Mouse (Mus musculus) spleen, adult 2 months (tissue): ENCODE measurements at regions not wholly inside any gene's neighbourhood (a gene's known extent, or its start where the extent isn't known, plus 50 kb on each side); places are given as distances from the start of the nearest gene placed in this dataset.

Experiments used
- DNase-seq, 2 experiments: peaks; one replicate each; pipeline versions ENCODE4 v3.0.0 to v3.0.0-alpha.2; 2012 to 2021; ENCODE audit warnings: low spot score in 2 of 2, low read depth in 1 of 2
- H3K27ac ChIP-seq: fragments of 200-500 bp; 2 replicates; pipeline ENCODE4 v1.5.1; 2012; ENCODE audit warnings: low read length, inconsistent platforms; ENCODE audit not compliant: insufficient read depth
- H3K27me3 ChIP-seq: fragments of 200-500 bp; 2 replicates; pipeline ENCODE4 v1.6.1; 2012; ENCODE audit warnings: mild to moderate bottlenecking, moderate library complexity, low read length, inconsistent platforms; ENCODE audit not compliant: control insufficient read depth, insufficient read depth
- H3K36me3 ChIP-seq: fragments of 200-500 bp; 2 replicates; pipeline ENCODE4 v1.6.1; 2012; ENCODE audit warnings: mild to moderate bottlenecking, low read length, inconsistent platforms; ENCODE audit not compliant: control insufficient read depth, insufficient read depth
- H3K4me1 ChIP-seq: fragments of 200-500 bp; 2 replicates; pipeline ENCODE4 v1.6.1; 2011; ENCODE audit warnings: inconsistent platforms; ENCODE audit not compliant: control insufficient read depth, insufficient read depth, insufficient read length
- H3K4me3 ChIP-seq: fragments of 200-500 bp; 2 replicates; pipeline ENCODE4 v1.5.1; 2011; ENCODE audit warnings: mild to moderate bottlenecking, inconsistent platforms; ENCODE audit not compliant: insufficient read depth, insufficient read length; ENCODE audit errors: extremely low read depth
- CTCF ChIP-seq: fragments of 200-500 bp; IDR thresholded peaks from 2 replicates; pipeline ENCODE4 v1.5.1; 2011; ENCODE audit warnings: mild to moderate bottlenecking, inconsistent platforms; ENCODE audit not compliant: insufficient read depth, insufficient read length, insufficient replicate concordance; ENCODE audit errors: extremely low read depth
- POLR2A ChIP-seq: fragments of 200-500 bp; IDR thresholded peaks from 2 replicates; pipeline ENCODE4 v1.6.1; 2011; ENCODE audit warnings: low read depth, low read length, inconsistent platforms
- WGBS: fragments of 180-500 bp; shearing (Covaris S2); methylation state at CpG from one replicate; pipeline ENCODE4 v1.1.7; 2018; 5-methylcytosine and 5-hydroxymethylcytosine counted together

DNA sequence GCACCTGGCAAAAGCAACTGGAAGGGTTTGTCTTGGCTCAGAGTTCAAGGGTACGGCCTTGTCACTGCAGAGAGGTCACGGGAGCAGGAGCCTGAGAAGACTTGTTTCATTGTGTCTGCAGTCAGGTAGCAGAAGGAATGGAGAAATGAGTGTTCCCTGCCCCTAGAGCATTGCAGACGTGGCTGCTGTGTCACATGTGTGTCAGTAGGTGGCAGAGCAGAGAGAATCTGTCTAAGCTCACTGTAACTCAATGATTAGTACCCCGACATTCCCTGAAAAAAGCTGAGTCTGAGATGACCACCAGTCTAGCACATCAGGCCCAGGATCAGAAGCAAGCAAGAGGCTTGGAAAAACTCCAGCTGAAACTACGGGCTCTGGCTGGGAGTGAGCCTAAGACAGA, 203.1 kb upstream of the Foxq1 start:
- Histone ChIP-seq H3K4me3 (no peak overlapping the region), H3K27ac (no peak overlapping the region), H3K27me3 (no peaks in the 10 kb centered on the region), H3K36me3 (no peaks in the 10 kb centered on the region), H3K4me1 (0 out of 2 replicates have a peak, but pooled peaks cover 2% of the 10 kb centered on the region)
- DNase-seq, result no peak
- TF ChIP-seq POLR2A, result no peak
- TF ChIP-seq CTCF, result no peak
- 81% methylated on average over 5 of the region's 5 CpGs for WGBS

DNA sequence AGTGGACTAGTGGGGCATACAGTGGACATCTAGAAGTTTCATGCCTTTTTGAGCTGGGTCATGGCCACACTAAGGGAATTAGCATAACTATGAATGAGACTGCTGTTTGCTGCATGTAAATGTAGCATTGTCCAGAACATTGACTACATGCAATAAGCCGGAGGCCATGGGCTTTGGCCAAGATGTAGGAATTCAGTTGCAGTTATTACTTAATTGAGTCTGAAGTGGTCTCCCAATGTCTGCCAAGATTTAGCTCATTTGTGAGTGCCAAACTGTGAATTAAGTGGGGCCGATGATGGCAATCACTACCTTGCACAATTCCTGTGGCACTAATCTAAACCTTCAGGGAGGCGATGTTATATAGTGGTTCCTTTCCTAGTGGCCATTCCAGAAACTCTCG, 196.6 kb upstream of the Foxq1 start:
- WGBS, result 95% methylated on average over 4 of the region's 4 CpGs
- no peaks in the 10 kb centered on the region for H3K4me1 ChIP-seq
- no peak overlapping the region for H3K27ac ChIP-seq
- TF ChIP-seq CTCF, result no peak
- TF ChIP-seq POLR2A, result no peak
- no peaks in the 10 kb centered on the region for H3K27me3 ChIP-seq
- H3K4me3 ChIP-seq, result no peak overlapping the region
- no peak for DNase-seq
- no peaks in the 10 kb centered on the region for H3K36me3 ChIP-seq

DNA sequence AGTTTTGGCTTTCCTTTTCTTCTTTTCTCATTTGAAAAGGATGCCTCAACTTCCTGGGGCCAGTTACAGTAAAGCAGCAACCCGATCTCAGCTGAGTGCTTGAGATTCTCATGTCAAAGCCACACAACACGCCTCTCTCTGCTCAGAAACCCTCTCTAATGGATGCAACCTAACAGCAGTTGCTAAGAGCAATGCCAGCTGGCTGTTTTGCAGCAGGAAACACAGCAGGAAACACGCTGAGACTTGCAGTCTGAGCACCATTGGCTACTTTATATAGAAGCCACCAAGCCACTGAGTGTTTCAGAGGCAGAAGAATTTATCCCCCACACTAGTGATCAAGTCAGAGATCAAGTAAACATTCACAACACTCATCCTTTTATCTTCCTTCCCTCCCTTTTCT, 193.5 kb upstream of the Foxq1 start:
- Histone ChIP-seq H3K36me3 (no peaks in the 10 kb centered on the region), H3K4me1 (no peaks in the 10 kb centered on the region), H3K4me3 (no peak overlapping the region), H3K27ac (no peak overlapping the region), H3K27me3 (no peaks in the 10 kb centered on the region)
- 7% methylated on average over 3 of the region's 3 CpGs for WGBS
- no peak for TF ChIP-seq CTCF
- TF ChIP-seq POLR2A, result no peak
- DNase-seq, result no peak

DNA sequence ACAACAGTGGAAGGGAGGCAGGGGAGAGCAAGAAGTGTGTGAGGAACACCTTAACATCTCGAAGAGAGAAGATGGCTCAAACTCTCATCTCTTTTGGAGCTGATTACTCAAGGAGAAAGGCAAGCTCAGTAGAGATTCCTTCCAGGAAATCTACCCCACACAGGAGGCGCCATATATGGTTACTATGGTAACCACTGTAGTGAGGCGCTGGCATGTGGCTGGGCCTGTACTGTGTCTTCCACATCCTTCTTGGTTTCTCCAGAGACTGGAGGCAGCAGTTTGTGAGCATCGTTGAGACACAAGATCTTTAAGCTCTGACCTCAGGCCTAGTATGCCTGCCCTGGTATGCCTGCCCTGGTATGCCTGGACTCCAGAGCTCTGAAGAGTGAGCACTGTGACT, 191.6 kb upstream of the Foxq1 start:
- TF ChIP-seq POLR2A (no peak), CTCF (no peak)
- no peak overlapping the region for H3K4me3 ChIP-seq
- H3K27me3 ChIP-seq, result no peaks in the 10 kb centered on the region
- no peaks in the 10 kb centered on the region for H3K4me1 ChIP-seq
- 71% methylated on average over 4 of the region's 4 CpGs for WGBS
- no peak for DNase-seq
- H3K36me3 ChIP-seq, result no peaks in the 10 kb centered on the region
- no peak overlapping the region for H3K27ac ChIP-seq

DNA sequence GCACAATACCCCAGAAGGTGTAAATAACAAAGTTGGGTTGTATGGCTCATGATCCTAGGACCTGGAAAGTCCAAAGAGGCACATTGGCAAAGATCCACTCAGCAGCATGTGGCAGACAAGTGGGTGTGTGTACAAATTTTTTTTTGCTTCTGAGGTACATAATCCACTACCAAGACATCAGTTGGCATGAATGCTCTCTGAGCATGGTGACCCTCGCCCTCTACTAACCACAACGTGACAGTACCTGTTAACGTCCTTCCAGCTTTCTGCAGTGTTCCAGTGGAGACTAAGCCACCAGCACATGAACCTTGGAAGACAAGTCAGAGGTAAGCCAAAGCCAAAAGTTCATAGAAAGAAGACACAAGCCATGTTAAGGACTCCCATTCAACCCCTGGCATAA, 188.7 kb upstream of the Foxq1 start:
- Histone ChIP-seq H3K27ac (no peak overlapping the region), H3K4me1 (no peaks in the 10 kb centered on the region), H3K27me3 (no peaks in the 10 kb centered on the region), H3K4me3 (no peak overlapping the region), H3K36me3 (no peaks in the 10 kb centered on the region)
- no peak for DNase-seq
- no peak for TF ChIP-seq POLR2A
- TF ChIP-seq CTCF, result no peak
- WGBS, result 92% methylated on average over 3 of the region's 3 CpGs

DNA sequence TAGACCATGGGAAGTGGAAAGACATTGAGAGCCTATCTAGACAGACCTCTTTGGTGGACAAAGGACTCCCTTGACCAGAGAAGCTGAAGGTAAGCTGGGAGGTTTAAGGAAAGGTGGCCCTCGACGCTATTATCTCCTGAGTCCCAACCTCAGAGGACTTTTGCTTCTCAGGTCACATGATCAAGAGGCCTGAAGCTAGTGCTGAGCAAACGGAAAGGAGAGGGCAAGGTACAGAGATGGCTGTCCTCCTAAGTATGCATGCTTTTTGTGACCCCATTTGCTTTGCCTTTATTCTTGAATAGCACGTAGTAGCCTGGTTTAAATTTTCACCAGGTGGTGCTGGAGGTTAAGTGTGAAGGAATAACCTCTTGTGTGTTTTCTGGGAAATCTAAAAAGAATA, 186.8 kb upstream of the Foxq1 start:
- TF ChIP-seq POLR2A (no peak), CTCF (no peak)
- H3K36me3 ChIP-seq, result no peaks in the 10 kb centered on the region
- no peaks in the 10 kb centered on the region for H3K4me1 ChIP-seq
- WGBS, result 89% methylated on average over 4 of the region's 4 CpGs
- no peak overlapping the region for H3K4me3 ChIP-seq
- DNase-seq, result no peak
- no peak overlapping the region for H3K27ac ChIP-seq
- H3K27me3 ChIP-seq, result no peaks in the 10 kb centered on the region

DNA sequence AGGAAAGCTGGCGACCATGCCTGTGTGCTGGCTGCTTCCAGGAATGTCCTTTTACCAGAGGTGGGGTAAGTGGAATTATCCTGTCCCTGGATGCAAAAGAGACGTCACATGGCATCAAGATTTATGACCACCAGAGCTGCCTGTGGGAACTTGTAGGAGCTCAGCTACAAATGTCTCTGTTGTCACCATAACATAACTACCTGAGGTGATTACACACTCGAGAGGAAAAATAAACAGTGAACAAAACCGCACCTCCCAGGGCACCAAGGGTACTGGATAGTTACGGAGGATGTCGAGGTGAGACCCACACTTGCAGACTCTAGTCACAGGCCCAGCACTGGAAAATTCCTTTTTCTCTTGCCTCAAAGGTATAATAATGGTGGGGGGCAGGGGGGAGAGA, 185.1 kb upstream of the Foxq1 start:
- Histone ChIP-seq H3K4me1 (no peaks in the 10 kb centered on the region), H3K27me3 (no peaks in the 10 kb centered on the region), H3K36me3 (no peaks in the 10 kb centered on the region), H3K4me3 (no peak overlapping the region), H3K27ac (no peak overlapping the region)
- WGBS, result 87% methylated on average over 6 of the region's 6 CpGs
- TF ChIP-seq POLR2A (no peak), CTCF (no peak)
- DNase-seq, result no peak
